Mouse (Mus musculus) bone marrow macrophage, adult 2 months (primary cell): ENCODE measurements around the gene Mtor.

Source experiments
- CTCF ChIP-seq: IDR thresholded peaks from 2 replicates; pipeline ENCODE4 v1.5.1; 2012; ENCODE audit warnings: low read depth, mild to moderate bottlenecking, low read length, moderate library complexity
- POLR2A ChIP-seq: IDR thresholded peaks from 2 replicates; pipeline ENCODE4 v1.6.1; 2012; ENCODE audit warnings: mild to moderate bottlenecking, low read depth, low read length, borderline replicate concordance

DNA sequence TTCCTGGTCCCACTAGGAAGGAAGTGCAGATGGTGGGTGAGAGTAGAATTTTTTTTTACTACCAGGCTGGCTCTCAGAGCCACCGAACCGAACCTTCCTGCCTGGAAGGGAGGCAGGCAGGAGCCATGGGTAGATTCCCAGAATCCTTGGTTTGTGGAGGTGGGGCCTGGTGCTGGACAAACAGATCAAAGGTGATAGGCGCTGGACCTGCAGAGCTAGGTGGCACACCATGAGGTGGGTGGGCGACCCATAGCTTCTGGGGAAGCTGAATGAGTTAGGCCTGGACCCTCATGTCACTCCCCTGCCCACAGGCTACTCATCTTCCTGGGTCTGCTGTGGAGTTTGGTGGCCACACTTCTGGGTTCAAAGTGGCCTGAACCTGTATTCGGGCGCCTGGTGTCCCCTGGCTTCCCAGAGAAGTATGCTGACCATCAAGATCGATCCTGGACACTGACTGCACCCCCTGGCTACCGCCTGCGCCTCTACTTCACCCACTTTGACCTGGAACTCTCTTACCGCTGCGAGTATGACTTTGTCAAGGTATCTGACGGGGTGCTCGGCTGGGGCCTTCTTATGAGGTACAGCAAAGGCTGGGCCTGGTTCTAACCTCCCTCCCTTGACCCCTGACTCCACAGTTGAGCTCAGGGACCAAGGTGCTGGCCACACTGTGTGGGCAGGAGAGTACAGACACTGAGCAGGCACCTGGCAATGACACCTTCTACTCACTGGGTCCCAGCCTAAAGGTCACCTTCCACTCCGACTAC lies 154.1 kb downstream of the Mtor start, which contains the start of gene Masp2:
- TF ChIP-seq CTCF: no peak
- no peak for TF ChIP-seq POLR2A
